Mouse (Mus musculus): ENCODE data around the gene Banp. TPM values are rescaled to one million over a fixed set of nuclear protein-coding genes. Genes with fewer than 3 reads are reported as not detected.

Banp gene
- total RNA-seq (2021) = 10 to 100 TPM; 44.5 to 52.3 TPM
- long read RNA-seq, experiment 1, full-length matches to known transcripts = 9 of 57 reads
- long read RNA-seq, experiment 1, partial matches to known transcripts = 17 of 57 reads
- long read RNA-seq, experiment 1, other reads (novel, unspliced or antisense) = 31 of 57 reads
- long read RNA-seq, experiment 2, full-length matches to known transcripts = 3 of 40 reads
- long read RNA-seq, experiment 2, partial matches to known transcripts = 10 of 40 reads
- long read RNA-seq, experiment 2, other reads (novel, unspliced or antisense) = 27 of 40 reads

DNA sequence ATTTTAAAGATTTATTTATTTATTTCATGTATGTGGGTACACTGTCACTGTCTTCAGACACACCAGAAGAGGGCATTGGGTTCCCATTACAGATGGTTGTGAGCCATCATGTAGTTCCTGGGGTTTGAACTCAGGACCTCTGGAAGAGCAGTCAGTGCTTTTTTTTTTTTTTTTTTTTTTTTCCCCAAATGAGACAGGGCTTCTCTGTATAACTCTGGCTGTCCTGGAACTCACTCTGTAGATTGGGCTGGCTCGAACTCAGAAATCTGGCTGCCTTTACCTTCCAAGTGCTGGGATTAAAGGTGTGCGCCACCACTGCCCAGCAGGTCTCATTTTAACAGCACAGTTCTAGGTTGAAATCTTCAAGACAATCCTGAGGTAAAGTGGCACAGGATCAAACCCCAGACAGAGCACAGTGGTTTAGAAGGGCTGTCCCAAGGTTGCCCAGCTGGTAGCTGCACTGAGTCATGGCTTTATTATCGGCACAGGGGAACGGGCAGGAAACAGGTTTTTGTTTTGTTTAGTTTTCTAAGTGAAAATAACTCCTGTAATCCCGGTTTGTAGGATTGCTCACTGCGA lies at the start of gene Banp:
Gene Banp (plus strand): TSS at position 529 of the 579 bp plus-strand sequence.
- DNase-seq (ENCODE audit: low spot score in 2 of 2) = no peak

DNA sequence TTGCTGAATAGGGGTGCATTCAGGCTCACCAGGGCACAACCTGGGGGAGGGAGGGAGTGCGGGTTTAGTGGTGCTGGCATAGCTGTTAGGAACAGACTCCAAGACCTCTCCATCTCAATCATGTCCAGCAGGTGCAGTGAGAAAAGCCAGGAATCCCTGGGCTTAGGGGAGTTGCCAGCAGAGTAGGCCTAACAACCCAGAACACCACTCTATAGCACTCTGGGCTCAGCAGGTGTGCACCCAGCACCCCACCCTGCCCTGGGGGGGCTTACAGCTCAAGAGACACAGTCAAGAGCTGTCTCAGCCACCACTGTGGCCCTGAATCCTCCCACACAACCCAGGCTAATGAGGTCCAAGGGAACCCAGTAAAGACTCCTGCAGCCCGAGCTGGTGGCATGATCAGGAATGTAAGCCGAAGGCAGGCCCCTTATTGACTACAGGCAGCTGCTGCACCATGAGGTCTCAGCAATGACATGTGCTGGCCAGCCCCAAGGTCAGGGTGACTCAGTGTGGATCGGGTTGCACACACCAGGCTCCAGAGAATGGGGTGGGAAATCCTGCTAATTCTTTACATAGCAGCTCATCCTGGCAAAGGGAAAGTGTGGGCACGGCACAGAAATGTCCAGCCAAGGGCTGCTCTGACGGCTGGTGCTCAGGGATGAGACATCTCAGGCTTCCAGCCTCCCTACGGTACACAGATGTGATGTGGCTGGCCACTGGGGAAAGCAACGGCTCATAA lies 47.9 kb upstream of the Banp start:
- peak; percentile 24 to 47 for DNase-seq (ENCODE audit: low spot score in 2 of 2)

DNA sequence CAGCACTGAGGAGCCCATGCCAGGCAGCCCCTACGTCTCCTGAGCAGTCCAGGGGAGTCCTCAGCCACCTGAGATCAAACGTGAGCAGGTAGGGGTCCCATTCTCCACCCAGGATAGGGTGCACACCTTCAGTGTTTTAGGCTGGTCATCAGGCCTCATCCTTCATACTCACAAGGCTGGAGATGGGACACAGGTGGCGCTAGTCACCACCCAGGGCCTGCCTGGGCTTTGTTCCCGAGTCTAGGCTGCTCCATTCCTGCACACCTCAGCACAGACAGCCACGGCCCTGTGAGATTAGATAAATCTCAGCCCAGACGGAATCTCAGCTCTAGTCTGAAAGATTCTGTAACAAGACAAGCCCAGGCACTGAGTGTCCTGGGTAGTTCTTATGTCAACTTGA lies 45.6 kb upstream of the Banp start:
- no peak for DNase-seq (ENCODE audit: low spot score in 2 of 2)

DNA sequence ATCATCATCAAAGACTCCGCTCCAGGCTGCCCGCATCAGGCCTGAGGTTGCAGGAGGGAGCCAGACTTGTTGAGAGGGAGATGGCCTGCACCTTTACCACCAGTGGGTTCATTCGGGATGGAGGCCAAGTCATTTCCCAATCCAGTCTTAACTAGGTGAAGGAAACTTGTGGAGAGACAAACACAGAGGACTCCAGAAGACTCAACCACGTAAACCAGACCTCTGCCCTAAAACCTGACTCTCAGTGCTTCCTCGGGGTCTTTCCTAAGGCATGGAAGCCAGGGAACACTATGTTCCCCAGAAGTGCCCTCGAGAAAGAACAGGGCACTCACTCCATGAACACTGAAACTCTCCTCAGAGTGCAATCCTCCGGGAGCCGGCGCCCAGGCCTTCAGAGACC lies 44.6 kb upstream of the Banp start:
- DNase-seq (ENCODE audit: low spot score in 2 of 2) = no peak

DNA sequence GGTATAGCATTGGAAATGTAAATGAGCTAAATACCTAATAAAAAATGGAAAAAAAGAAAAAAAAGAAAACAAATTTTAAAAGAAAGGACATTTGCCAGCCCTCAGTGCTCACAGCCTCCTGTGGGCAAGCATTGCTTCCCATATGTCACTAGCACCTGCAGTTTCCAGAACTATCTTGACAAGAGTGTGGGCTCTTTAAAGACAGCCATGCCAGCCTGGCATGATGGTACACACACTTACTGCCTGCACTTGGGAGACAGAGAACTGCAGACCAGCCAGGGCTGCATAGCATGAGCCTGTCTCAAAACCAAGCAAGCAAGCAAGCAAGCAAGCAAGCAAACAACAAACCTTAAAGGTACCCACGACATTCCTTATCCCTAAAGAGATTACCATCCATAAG lies 44.1 kb upstream of the Banp start:
- no peak for DNase-seq (ENCODE audit: low spot score in 2 of 2)

DNA sequence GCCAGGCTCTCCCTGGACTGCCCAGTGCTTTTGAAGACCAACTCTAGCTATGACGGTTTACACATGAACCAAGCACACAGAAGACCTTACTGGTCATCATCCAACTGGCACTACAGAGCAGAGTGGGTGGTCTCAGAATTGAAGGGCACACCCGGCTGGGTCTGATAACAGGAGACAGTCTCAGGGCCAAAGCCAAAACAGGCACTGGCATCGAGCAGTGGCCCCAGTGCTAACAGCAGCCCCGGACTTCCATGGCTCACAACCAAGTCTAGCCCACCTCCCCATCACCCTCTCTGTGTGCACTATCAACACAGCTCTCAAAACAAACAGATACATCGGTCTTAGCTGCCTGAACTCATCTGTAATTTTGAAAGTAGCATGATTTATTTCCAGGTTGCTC lies 43.7 kb upstream of the Banp start:
- no peak for DNase-seq (ENCODE audit: low spot score in 2 of 2)

DNA sequence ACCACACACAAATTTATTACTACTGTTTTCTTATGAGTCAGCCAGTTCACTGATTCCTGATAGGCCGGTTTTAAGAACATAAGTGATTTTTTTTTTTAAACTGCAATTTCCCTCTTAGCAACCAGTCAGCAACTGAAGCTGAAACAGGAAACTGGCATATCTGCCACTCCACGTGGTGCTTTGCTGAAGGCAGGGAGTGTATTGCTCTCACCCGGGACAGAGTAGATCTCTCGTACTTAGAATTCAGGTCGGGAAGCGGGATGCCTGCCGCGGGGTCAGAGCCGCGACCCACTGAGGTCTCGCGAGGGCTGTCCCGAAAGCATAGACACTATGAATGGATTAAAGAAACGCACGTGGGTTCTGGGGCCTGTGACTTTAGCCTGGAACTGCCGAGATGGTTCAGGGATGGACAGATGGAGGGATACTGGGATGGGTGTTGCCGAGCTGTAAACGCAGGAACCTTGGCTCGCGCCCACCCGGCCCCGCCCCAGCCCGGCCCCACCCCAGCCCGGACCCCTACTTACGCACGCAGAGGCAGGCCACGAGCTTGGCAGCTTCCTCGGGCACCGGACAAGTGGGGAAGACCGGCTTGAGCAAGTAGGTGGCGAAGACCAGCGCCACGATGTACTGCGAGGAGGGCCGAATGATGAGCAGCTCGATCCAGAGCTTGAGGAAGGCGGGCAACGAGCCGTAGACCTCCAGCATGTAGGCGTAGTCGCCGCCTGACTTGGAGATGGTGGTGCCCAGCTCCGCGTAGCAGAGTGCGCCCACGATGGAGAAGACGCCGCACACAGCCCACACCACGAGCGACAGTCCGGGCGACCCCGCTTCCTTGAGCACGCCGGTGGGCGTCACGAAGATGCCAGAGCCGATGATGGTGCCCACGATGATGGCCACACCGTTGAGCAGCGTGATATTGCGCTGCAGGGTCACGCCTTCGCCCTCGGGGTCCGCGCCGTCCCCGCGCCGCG lies 42.7 kb upstream of the Banp start:
- peak; percentile 36 to 58 for DNase-seq (ENCODE audit: low spot score in 2 of 2)

DNA sequence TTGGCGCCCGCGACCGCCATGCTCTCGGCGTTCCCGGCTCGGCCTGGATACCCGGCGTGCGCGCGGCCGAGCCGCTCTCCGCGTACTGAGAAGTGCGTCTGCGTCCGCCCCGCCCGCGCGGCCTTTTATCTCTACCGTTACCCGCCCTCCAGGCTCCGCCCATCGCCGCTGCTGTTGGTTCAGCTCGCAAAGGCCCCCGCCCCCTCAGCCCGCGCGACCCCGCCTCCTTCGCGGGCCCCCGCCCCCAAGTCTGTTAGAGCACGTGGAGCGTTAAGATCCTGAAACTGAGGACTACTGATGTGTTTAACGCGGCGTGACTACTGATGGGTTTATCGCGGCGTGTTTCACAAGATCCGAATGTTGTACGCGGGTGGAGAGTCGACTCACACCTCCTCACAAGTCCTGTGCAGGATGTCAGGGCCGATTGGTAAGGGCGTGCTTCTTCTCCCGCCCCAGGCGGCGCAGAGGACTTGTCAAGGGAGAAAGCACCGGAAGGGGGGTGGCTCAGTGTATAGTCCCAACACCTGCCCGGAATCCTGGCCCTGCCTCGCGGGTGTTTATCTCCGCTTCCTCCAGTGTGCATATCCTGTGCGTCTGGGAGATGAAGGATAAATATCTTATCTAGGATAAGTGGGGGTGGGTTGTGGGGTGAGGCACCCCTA lies 41.8 kb upstream of the Banp start, which contains the start of gene Slc7a5:
Gene Slc7a5 (minus strand): TSS at position 108 of the 662 bp plus-strand sequence.
- DNase-seq (ENCODE audit: low spot score in 2 of 2) = peak; percentile 94 to 95

DNA sequence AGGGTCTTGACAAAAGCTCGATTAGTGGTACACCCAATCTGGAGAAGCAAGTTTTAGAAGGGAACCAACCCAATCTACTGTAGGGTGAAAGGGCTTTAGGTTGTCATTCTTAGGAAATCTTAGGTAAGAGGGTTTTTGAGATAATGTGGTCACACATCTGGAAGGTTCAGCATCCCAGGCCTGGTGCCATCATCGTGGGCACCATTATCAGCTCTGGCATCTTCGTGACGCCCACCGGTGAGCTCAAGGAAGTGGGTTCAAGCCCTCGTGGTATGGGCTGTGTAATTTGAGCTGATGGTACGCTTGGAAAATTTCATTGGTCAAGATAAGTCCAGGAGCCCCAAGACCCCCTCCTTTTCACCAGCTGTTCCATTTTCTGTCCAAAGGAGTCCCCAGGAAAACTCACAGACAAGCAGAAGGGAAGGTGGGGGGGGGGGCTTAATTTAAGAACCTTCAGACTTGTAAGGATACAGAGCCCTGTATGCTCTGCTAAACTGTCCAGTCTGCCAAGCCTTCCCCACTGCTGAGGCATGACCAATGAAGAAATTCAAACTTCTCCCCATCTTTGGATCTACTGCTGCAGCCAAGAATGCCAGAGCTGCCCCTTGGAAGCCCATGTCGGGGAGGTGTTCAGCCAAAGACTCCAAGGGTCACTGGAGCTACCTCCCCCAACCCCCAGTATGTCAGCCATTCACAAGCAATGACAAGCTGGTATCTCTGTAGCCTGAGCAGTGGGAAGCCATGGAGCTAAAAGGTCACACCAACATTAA lies 41.0 kb upstream of the Banp start:
- no peak for DNase-seq (ENCODE audit: low spot score in 2 of 2)

DNA sequence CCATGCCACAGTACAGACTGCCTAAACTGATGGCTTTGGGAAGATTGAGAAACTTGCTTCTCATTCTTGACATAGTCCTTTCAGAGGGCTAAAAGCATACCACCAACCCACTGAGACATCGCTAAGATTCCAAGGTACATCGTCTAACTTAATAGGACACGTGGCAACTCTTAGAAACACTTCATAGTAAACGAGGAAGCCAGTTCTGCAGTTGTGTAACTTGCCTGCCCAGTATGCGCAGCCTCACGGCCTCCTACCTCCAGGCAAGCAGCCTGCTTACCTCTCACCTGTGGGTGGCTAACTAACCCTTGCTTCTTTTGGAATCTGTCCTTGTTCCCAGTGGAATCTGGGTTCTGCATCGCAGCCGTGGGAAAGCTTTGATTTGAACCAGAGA lies 40.4 kb upstream of the Banp start:
- no peak for DNase-seq (ENCODE audit: low spot score in 2 of 2)

DNA sequence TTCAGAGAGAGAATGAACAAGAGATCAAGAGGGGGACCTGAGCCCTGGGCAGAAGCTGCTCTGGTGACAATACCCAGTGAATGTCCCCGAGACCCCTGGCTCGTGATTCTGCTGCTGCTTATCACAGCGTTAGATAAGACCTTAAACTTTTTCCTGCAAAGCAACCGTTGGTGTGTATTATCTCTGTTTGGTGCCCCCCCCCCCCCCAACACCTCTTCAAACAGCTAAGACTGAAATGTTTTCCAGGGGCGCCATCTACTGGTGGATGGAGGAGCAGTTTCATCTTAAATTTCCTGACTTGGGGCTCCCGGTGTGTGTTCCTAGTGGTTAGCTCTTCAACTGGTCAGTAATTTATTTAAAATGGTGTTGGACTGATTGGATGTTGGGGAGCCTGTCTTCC lies 39.9 kb upstream of the Banp start:
- DNase-seq (ENCODE audit: low spot score in 2 of 2) = peak; percentile 72 to 85

DNA sequence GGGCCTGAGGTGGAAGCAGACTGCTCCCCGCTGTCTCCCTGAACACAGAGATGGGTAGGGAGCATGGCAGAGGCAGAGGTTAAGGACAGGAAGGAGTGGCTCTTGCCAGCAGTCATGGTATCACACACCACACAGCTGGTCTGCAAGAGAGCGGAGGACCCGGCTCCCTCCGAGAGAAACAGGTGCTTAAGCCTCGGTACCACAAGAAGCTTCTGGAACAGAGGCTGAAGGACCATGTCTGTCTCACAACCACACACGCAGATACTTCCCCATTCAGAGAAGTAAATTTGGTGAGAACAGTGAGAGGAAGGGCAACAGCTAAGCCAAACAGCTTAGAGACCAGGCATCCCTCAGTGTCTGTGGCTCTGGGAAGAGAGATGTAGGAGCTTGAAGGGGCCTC lies 38.1 kb upstream of the Banp start:
- DNase-seq (ENCODE audit: low spot score in 2 of 2) = no peak

DNA sequence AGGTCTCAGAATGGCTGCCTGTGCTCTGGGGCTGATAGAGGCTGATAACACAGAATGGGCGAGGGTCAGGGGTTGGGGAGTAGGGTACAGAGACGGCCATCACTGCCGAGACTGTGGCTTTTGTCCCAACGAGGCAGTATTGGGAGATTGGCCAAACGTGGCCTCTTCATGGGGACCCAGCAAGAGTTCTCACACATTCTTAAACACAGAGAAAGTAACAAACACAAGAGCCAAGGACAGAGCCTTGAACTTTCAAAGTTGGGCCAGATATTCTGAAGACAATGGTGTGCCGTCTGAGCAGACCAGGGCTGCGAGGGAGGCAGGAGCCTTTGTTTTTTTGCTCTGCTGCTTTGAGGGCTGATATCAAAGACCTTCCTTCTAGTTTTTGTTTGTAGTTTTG lies 37.6 kb upstream of the Banp start:
- no peak for DNase-seq (ENCODE audit: low spot score in 2 of 2)

DNA sequence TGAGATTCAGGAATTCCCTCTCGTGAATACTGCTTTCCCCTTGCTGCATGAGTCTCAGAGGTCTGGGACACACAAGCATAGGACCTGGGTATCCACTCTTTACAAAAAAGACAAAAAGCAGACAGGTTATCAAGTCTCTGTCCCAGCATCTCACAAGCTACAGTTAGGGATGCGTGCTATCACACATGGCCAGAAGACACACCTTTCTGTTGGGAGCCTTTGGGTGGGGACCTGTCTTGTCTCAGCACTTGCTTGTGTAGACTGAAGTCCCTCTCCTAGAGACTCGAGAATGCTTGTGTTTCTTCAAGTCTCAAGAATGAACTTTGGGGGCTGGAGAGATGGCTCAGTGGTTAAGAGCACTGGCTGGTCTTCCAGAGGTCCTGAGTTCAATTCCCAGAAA lies 36.7 kb upstream of the Banp start:
- DNase-seq (ENCODE audit: low spot score in 2 of 2) = no peak

DNA sequence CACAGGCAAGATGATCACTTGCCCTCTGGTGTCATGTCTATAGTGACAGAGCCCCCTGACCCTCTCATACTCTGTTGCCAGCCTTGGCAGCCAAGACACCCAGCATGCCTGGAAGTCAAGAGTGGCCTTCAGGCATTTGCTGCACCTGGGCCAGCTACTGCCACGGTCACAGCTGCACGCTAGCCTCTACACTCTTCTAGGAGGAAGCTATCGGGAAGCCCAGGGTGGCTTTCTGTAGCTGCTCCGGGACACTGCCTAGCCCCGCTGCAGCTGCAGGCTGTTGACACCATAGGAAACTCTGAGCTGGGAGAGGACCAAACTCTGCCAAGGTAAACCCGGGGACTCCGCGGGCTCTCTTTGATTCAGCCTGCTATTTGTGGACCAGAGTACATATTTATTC lies 36.2 kb upstream of the Banp start:
- DNase-seq (ENCODE audit: low spot score in 2 of 2) = no peak

DNA sequence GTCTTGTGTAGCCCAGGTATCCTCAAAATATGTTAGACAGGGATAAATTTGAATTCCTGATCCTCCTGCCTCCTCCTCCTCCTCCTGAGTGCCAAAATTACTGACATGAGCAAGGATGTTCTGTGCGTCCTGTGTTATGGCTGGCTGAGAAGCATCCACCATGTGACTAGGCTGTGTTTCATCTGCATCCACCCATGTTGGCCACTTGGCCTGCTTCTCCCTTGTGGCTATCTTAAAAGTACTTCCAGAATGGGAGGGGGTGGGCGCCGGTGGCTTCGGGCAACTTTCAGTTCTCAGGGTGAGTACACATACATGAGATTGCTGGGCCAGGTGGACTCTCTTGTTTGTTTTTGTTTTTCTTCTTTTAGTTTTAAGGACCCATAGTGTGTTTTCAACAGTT lies 30.4 kb upstream of the Banp start:
- no peak for DNase-seq (ENCODE audit: low spot score in 2 of 2)

DNA sequence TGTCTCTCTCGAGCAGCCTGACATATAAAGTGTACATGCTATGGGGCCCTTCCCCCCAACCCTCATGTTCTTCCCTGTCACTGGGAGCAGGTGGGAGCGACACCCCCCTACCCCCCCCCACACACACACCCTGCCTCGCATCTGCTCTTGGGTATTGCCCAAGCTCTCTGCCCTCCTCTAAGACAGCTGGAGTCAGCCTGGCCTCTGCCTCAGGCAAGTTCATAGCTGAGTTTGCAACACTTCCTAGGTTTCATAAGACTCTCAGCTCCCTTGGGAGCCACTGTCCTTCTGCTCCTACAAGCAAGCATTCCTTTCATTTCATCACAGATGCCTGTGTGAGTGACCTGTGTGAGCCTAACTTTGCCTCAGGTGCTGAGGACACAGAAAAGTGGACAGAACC lies 29.8 kb upstream of the Banp start:
- DNase-seq (ENCODE audit: low spot score in 2 of 2) = no peak

DNA sequence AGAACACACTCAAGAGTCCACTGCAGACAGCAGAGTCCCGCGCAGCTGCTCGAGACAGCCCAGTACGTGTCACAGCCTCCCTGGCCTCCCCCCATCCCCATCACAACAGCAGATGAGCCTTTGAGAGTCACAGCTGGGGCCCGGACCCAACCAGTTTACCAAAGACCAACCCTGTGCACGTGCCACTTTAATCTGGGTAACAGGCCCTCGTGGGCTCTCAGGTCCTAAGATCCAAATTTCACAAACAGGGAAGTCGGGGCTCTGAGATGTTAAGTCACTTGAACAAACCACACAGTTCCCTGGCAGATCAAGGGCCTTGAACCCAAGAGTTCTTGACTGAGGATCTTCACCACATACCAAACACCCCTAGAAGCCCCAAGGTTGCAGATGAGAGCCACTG lies 28.0 kb upstream of the Banp start:
- DNase-seq (ENCODE audit: low spot score in 2 of 2) = no peak

DNA sequence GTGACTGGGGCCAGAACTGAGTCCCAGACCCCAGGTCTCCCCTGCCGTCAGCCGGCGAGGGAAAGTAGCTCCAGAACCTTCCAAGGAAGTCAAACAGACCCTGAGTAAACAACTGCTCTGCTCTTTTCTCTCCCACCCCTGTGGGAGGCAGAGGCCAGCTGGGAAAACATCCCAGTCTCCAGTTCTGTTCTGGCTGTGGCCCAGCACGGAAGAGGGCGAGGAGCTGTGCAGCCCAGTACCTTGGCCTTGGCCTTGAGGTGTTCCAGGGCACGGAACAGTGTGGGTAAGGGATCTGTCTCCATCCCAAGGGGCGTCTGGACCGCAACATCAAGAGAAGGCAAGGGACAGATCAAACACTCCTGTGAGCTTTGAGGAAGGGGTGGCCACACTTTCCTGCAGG lies 27.4 kb upstream of the Banp start:
- DNase-seq (ENCODE audit: low spot score in 2 of 2) = no peak

DNA sequence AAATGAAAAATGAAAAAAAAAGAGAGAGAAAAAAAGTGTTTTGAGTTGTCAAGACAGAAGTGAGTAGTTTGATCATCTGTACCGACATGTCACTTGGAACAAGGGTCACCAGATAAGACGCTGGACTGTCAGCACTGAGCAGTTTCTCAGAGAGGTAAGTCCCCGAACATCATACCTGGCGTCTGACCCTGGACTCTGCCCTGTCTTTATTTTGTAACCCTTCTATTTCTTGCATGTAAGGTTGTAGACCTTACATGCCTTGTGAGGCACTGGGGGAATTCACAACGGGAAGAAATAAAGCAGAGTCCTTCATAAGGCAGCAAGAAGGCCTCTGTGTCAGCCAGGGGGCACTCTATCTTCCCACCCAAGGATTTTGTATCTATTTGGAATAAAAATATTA lies 24.9 kb upstream of the Banp start:
- DNase-seq (ENCODE audit: low spot score in 2 of 2) = no peak
